Mouse (Mus musculus) heart, postnatal 36 days (tissue): Measurements from ENCODE around the gene Gpr180. TPM values are rescaled to one million over a fixed set of nuclear protein-coding genes. Genes with fewer than 3 reads are reported as not detected.
A peak's percentile ranks its signal among the peaks of the same experiment; 100 is the strongest.
"Not testable (repeated sequence)": the region's sequence is repeated elsewhere in the genome, so short reads cannot be mapped to it uniquely, and the experiment has no call there.

Source experiments
- DNase-seq, 2 experiments: peaks; one replicate each; pipeline ENCODE4 v3.0.0; 2021 to 2022
- intact Hi-C: fragments of 180-260 bp; cut with DNase I; formaldehyde crosslinking; loops from one replicate; pipeline ENCODE4 v1.15.1; 2025
- total RNA-seq, 2 experiments: library from RNA; stranded (reverse); gene quantifications; 2 replicates each; pipeline ENCODE4 v1.2.3; 2021

Gpr180 gene
- total RNA-seq, result 10 to 100 TPM; 20.8 to 21.3 TPM

- intact Hi-C loops, result loop anchor here (2.0 to 5.0 kb wide), 2 partner anchors 48 to 100 kb away; partner anchors contain the start of gene Sox21
- peak; percentile 93 to 98 for DNase-seq
Measured at GRCm38 (mm10) chr14:118136744-118137452, at the start of gene Gpr180. TSS of gene Gpr180 (plus strand) at chr14:118137158.

GRCm38 (mm10) chr14:118088437-118089207 is 48.3 kb upstream of the Gpr180 start:
- no peak for DNase-seq
- intact Hi-C loops, result loop anchor here (2.0 to 5.0 kb wide), 2 partner anchors 46 to 48 kb away; partner anchors contain the start of gene Gpr180

- intact Hi-C loops, result loop anchor here (2.0 to 5.0 kb wide), 2 partner anchors 47 kb away; partner anchors contain the start of gene Gpr180
- DNase-seq, result peak; percentile 95 to 97
Measured at GRCm38 (mm10) chr14:118089215-118089805, 47.6 kb upstream of the Gpr180 start.

- intact Hi-C loops, result loop anchor here (2.0 to 5.0 kb wide), 2 partner anchors 47 to 48 kb away; partner anchors contain the start of gene Gpr180
Measured at GRCm38 (mm10) chr14:118089806-118090392, 47.1 kb upstream of the Gpr180 start.

GRCm38 (mm10) chr14:118098265-118098664 is 38.7 kb upstream of the Gpr180 start:
- DNase-seq, result no peak
- intact Hi-C loops, result no loop called here

More at GRCm38 (mm10) chr14:118089806-118090392, 47.1 kb upstream of the Gpr180 start:
- no peak for DNase-seq

- no peak for DNase-seq
- intact Hi-C loops, result no loop called here
Measured at GRCm38 (mm10) chr14:118101227-118101990, 35.5 kb upstream of the Gpr180 start.

GRCm38 (mm10) chr14:118107479-118107878 is 29.5 kb upstream of the Gpr180 start:
- intact Hi-C loops, DNase-seq: not testable (repeated sequence)

GRCm38 (mm10) chr14:118113116-118113515 is 23.8 kb upstream of the Gpr180 start:
- DNase-seq, result no peak
- intact Hi-C loops, result no loop called here

GRCm38 (mm10) chr14:118124129-118124528 is 12.8 kb upstream of the Gpr180 start:
- no peak for DNase-seq
- intact Hi-C loops, result no loop called here

- intact Hi-C loops, result no loop called here
- DNase-seq, result no peak
Measured at GRCm38 (mm10) chr14:118124771-118125170, 12.2 kb upstream of the Gpr180 start.

- intact Hi-C loops, result no loop called here
- no peak for DNase-seq
Measured at GRCm38 (mm10) chr14:118126301-118126700, 10.7 kb upstream of the Gpr180 start.

GRCm38 (mm10) chr14:118131472-118131871 is 5.5 kb upstream of the Gpr180 start:
- intact Hi-C loops, result loop anchor here (5.0 kb wide), 2 partner anchors 124 to 806 kb away; partner anchors contain the start of gene Dnajc3
- no peak for DNase-seq

- DNase-seq, result no peak
- intact Hi-C loops, result loop anchor here (5.0 kb wide), 2 partner anchors 125 to 805 kb away; partner anchors contain the start of gene Dnajc3
Measured at GRCm38 (mm10) chr14:118131931-118132641, 4.9 kb upstream of the Gpr180 start.

- intact Hi-C loops, result loop anchor here (5.0 kb wide), 2 partner anchors 125 to 805 kb away; partner anchors contain the start of gene Dnajc3
Measured at GRCm38 (mm10) chr14:118132642-118132977, 4.3 kb upstream of the Gpr180 start, which contains the start of gene Tgds. TSS of gene Tgds (minus strand) at chr14:118132755.

GRCm38 (mm10) chr14:118137487-118137886 is 529 bp downstream of the Gpr180 start:
- intact Hi-C loops, result loop anchor here (2.0 to 5.0 kb wide), 2 partner anchors 49 to 100 kb away; partner anchors contain the start of gene Sox21
- DNase-seq, result no peak

More at GRCm38 (mm10) chr14:118132642-118132977, 4.3 kb upstream of the Gpr180 start, which contains the start of gene Tgds:
- peak; percentile 95 to 99 for DNase-seq

- DNase-seq, result no peak
- intact Hi-C loops, result no loop called here
Measured at GRCm38 (mm10) chr14:118142283-118142682, 5.3 kb downstream of the Gpr180 start.

- intact Hi-C loops, result no loop called here
- DNase-seq, result no peak
Measured at GRCm38 (mm10) chr14:118148046-118148445, 11.1 kb downstream of the Gpr180 start.

GRCm38 (mm10) chr14:118148554-118148953 is 11.6 kb downstream of the Gpr180 start:
- intact Hi-C loops, result no loop called here
- DNase-seq, result no peak
